Mouse (Mus musculus): ENCODE results near the gene Efcab6. TPM values are rescaled to one million over a fixed set of nuclear protein-coding genes. Genes with fewer than 3 reads are reported as not detected.
A peak's percentile ranks its signal among the peaks of the same experiment; 100 is the strongest.

Efcab6 gene
- total RNA-seq, 2 experiments from 2014 or later, result 16.7 to 17.5 TPM

DNA sequence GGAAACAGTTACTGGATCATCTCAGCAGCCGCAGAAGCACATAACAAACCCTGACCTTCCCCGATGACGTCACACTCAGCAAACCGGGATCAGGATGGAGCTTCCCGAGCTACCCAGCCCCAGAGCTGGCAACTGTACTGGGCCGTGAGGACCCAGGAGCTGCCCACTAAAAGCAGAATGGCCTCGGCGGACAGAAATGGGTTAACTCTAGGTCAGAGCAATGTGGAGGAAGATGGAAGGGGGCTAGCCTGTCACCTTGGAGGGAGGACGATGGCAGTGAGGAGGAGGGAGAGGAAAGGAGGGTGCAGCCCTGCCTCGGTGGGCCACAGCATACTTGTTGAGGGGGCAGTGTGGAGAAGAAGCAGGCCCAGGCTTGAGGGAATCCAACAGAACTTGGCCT lies 149.8 kb downstream of the Efcab6 start:
- intact Hi-C loops (cut with DNase I), result no loop called here
- DNase-seq (ENCODE audit: extremely low spot score in 1 of 2, low spot score in 2 of 2), result no peak
- no peak for TF ChIP-seq CTCF (IDR thresholded peaks at IDR 0.05)
- Histone ChIP-seq H3K27ac (no peak overlapping the region), H3K4me3 (no peak overlapping the region)

DNA sequence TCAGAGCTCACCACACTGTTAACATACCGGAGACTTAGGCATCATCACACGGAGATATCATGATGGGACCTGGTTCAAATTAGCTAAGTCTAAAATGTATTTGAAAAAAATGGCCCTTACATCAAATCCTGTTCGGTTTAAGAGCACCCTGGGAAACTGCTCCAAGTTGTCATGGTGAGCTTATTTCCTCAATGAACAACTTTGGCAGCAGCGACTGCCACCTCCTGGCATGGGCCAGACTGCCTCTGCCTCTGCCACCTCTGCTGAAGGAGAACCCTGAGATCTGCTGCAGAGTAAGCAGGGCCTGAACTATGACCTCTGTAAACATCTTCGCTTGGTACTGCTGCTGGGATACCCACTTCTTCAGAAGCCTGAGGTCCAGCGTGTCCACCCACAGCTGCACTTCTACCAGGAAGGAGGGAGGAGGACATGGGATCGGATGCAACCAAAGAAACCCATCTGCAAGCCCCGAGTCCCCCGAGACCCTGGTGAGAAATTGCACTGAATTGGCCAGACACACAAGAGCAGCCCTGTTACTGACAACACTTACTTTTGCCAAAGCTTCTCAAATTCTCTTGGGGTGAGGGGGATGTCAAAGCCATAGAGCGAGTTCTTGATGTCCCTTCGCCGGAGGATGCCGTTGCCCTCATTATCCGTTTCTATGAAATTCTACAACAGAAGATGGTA lies 152.0 kb downstream of the Efcab6 start:
- peak; percentile 45 for TF ChIP-seq CTCF (IDR thresholded peaks at IDR 0.05)
- no peak for DNase-seq (ENCODE audit: extremely low spot score in 1 of 2, low spot score in 2 of 2)
- intact Hi-C loops (cut with DNase I), result loop anchor here (5.0 kb wide), 2 partner anchors 56 to 151 kb away; no protein-coding TSS in a partner anchor
- Histone ChIP-seq H3K4me3 (no peak overlapping the region), H3K27ac (no peak overlapping the region)

DNA sequence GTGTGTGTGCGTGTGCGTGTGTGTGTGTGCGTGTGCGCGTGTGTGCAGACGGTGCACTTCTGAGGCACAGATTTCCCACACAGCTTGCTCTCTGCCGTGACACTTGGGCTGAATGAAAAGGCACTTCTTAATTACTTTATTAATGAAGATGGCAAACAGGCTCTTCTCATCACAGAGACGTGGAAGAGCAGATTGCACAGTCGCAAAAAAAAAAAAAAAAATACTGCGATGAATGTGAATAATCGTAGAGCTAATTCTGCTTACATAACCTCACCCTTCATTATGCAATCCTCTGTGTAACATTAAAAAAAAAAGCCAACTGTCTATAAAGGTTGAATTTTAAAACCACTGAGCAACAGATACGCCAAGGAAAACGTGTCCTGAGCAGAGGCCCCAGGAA lies 158.7 kb downstream of the Efcab6 start:
- intact Hi-C loops (cut with DNase I), result no loop called here
- H3K4me3 ChIP-seq, result no peak overlapping the region
- peak overlapping the region; percentile 76 for H3K27ac ChIP-seq
- DNase-seq (ENCODE audit: extremely low spot score in 1 of 2, low spot score in 2 of 2), result no peak
- no peak for TF ChIP-seq CTCF (IDR thresholded peaks at IDR 0.05)

DNA sequence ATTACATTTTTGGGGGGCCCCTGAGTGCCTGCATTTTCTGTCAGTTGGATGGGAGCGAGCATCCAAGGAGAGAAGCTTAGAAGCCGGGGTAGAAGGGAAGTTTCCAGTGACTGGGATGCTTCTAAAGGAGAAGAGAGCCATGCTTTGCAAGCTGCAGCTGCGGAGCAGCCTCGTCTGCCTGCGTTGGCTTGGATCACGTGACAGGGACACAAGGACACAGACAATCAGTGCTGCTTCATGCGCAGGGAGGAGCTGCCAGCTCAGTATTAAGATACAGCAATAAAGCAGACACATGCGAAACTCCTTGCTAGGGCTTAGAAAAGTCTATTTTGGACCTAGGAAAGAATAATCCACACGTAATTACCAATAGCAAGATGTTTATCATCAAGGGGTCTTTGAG lies 167.9 kb downstream of the Efcab6 start:
- intact Hi-C loops (cut with DNase I), result no loop called here
- no peak overlapping the region for H3K27ac ChIP-seq
- no peak for TF ChIP-seq CTCF (IDR thresholded peaks at IDR 0.05)
- no peak overlapping the region for H3K4me3 ChIP-seq
- DNase-seq (ENCODE audit: extremely low spot score in 1 of 2, low spot score in 2 of 2), result peak in 1 of 2 experiments; percentile 49

DNA sequence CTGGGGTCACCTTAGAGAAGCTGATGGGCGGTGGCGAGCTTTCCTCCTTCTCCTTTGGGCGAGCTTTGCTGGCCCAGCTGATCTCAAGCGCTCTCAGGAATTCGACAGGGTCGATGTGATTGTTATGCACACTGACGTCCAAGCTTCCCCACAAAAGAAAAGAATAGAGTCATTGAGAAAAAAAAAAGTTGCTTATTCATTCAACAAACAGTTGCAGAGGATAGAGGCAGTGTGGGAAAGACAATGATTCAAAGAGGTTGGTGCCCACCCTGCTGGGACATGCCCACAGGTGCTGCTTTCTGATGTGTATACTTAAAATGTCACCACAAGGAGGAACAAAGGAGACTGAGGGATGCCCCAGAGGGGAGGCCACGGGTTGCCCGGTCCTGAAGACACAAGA lies 169.2 kb downstream of the Efcab6 start:
- H3K4me3 ChIP-seq, result no peak overlapping the region
- no peak overlapping the region for H3K27ac ChIP-seq
- DNase-seq (ENCODE audit: extremely low spot score in 1 of 2, low spot score in 2 of 2), result no peak
- no peak for TF ChIP-seq CTCF (IDR thresholded peaks at IDR 0.05)
- intact Hi-C loops (cut with DNase I), result no loop called here

DNA sequence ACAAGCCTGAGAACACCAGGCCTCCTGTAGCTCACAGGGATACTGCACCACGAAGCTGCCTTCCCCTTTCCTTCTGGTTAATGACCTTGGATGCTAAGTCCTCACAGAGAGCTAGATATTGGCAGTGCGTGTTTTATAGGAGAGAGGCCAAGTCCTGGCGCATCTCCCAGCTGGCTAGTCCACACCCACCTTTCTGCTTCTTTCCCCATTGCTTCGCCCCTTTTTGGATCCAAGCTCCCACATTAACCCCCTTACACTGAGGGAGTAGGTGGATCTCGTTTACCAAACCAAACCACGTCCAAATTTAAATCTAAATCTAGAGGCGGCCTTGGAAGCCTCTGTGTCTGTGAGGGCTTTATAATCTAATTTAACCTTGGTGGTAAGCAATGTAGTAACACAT lies 170.9 kb downstream of the Efcab6 start:
- peak overlapping the region; percentile 24; the same call in 1 of the 2 replicates for H3K27ac ChIP-seq
- DNase-seq (ENCODE audit: extremely low spot score in 1 of 2, low spot score in 2 of 2), result peak in 1 of 2 experiments; percentile 25
- H3K4me3 ChIP-seq, result no peak overlapping the region
- intact Hi-C loops (cut with DNase I), result no loop called here
- TF ChIP-seq CTCF (IDR thresholded peaks at IDR 0.05), result no peak

DNA sequence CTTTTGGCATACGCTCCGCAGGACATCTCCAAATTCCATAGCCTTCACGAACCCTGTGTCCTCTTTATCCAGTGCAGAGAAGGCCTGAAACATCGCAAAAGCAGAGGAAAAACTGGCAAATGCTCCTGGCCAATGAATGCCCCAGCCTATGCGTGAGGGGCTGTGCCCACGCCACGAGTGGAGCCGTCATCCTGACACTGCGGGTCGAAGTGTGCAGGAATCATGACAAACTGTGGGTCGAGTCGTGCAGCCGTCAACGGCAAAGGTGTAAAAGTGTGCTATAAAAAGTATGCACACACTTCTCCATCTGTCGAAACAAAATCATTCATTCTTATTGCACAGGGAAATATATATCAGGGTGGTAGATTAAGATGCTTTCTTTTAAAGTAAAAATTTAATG lies 172.3 kb downstream of the Efcab6 start:
- no peak for DNase-seq (ENCODE audit: extremely low spot score in 1 of 2, low spot score in 2 of 2)
- Histone ChIP-seq H3K27ac (no peak overlapping the region), H3K4me3 (no peak overlapping the region)
- no peak for TF ChIP-seq CTCF (IDR thresholded peaks at IDR 0.05)
- intact Hi-C loops (cut with DNase I), result no loop called here

DNA sequence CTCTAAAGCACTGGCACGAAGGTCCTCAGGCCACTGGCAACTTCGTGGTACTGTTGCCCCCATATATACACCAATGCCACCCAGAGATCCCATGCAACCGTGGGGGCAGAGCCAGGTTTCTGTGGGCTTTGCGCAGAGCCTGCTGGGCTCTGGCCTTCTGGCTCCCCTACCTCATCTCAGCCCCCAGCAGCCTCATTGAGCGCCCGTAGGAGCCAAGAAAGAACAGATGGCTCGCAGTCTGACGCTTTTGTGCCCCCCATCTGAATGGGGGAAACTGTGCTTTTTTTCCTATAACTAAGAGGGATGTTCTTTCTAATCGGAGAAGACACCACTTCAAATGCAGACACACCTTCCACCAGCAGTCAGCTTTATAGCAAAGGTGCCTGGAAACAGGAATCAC lies 180.9 kb downstream of the Efcab6 start:
- no peak overlapping the region for H3K4me3 ChIP-seq
- intact Hi-C loops (cut with DNase I), result no loop called here
- H3K27ac ChIP-seq, result no peak overlapping the region
- no peak for TF ChIP-seq CTCF (IDR thresholded peaks at IDR 0.05)
- no peak for DNase-seq (ENCODE audit: extremely low spot score in 1 of 2, low spot score in 2 of 2)

DNA sequence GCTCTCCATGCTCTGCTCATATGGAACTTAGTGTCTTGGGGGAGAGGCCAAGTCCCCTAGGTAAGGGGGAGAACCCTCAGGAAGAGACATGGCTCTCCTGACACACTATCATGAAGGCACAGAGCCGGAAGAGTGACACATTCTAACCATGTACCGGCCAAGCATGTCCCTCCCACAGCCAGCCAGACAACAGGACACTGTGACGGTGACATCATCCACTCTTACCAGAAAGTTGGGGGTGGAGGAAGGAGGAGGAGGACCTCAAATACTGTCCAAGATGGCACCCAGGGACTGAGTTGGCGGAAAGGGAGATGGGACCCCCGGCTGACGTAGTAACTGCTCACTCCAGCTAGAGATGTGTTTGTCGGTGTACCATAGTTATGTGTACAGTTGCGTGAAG lies 181.4 kb downstream of the Efcab6 start:
- intact Hi-C loops (cut with DNase I), result no loop called here
- no peak for DNase-seq (ENCODE audit: extremely low spot score in 1 of 2, low spot score in 2 of 2)
- no peak overlapping the region for H3K4me3 ChIP-seq
- TF ChIP-seq CTCF (IDR thresholded peaks at IDR 0.05), result no peak
- no peak overlapping the region for H3K27ac ChIP-seq

DNA sequence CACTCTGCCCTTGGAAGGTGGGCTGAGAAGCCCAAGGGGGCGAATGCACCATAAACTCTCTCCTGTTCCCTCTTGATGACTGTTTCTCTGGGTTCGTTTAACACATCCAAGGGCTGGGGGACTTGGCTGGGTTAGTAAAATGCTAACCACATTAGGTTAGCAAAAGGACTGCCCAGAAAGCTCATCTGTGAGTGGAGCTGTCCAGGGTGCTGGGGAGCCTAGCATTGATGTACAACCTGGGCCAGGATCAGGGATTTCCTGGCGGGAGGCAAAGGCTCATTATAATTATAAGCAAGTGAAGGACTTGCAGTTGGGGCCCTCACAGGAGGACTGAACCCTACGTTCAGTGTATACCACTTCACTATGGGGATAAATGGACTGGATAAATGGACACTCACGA lies 185.3 kb downstream of the Efcab6 start:
- intact Hi-C loops (cut with DNase I), result no loop called here

DNA sequence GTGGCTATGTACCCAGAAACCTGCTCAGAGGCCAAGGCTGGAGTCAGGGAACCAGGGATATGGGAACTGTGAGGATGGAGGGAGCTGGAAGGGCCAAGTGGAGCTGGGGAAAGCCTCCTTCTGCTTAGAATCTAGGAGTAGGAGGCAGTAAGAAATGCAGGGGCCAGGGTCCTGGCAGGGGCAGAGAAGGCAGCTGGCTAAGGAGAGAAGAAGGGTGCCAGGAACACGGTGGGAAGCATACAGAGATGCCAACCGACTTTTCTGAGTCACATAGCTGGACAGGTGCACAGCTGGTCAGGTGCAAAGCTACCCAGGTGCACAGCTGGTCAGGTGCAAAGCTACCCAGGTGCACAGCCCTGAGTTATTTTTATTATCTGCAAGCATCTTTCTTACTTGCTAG lies 187.3 kb downstream of the Efcab6 start:
- TF ChIP-seq CTCF (IDR thresholded peaks at IDR 0.05), result no peak
- Histone ChIP-seq H3K4me3 (no peak overlapping the region), H3K27ac (no peak overlapping the region)
- intact Hi-C loops (cut with DNase I), result no loop called here
- DNase-seq (ENCODE audit: extremely low spot score in 1 of 2, low spot score in 2 of 2), result no peak

More for the DNA sequence above, 185.3 kb downstream of the Efcab6 start:
- Histone ChIP-seq H3K4me3 (no peak overlapping the region), H3K27ac (no peak overlapping the region)
- DNase-seq (ENCODE audit: extremely low spot score in 1 of 2, low spot score in 2 of 2), result no peak
- TF ChIP-seq CTCF (IDR thresholded peaks at IDR 0.05), result no peak

DNA sequence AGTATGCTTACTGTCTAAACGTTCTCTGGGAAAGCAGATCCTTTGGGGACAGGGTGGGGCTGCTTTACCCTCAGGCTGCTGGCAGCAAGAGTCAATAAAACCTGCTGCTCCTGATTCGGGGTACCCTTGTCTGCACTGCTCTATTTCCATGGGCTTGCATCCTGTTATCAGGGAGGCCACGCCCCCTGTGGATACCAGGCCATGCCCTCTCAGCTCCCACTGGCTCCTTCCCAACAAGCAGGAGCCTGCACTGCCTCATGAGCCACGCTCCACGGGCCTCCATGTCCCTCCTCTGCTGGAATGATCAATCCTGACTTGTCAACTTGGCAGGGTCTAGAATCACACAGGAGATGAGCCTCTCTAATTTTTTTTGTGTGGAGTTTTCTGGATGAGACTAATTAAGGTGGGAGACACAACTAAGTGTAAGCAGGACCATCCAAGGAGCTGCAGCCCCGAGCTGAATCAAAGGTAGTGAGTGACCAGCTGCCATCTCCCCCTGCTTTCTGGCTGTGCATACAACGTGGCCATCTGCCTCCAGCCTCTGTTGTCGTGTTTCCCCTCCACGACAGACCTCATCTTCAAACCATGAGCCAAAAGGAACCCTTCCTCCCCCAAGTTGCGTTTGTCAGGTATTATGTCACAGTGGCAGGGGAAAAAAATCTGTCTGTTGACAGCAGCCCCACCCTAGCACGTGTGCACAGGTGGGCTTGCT lies 187.9 kb downstream of the Efcab6 start:
- intact Hi-C loops (cut with DNase I), result no loop called here
- DNase-seq (ENCODE audit: extremely low spot score in 1 of 2, low spot score in 2 of 2), result no peak
- Histone ChIP-seq H3K4me3 (no peak overlapping the region), H3K27ac (no peak overlapping the region)
- no peak for TF ChIP-seq CTCF (IDR thresholded peaks at IDR 0.05)

DNA sequence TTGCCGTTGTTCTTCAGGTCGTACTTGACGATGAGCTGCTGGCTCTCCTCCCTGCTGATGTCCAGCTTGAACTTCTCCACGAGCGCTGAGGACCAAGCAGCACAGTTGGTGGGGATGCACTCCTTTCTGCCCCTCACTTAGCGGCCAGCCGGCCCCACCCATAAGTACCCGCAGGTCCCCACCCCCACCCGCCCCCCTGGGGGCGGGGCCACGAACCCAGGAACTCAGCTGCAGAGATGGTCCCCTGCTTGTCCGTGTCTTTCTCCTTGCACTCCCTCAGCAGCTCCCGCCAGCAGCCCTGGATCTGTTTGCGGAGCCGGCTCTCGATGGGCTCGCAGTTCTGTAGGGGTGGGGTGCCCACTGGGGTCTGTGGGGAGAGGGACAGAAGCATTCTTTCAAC lies 194.2 kb downstream of the Efcab6 start:
- H3K4me3 ChIP-seq, result no peak overlapping the region
- no peak overlapping the region for H3K27ac ChIP-seq
- TF ChIP-seq CTCF (IDR thresholded peaks at IDR 0.05), result no peak
- intact Hi-C loops (cut with DNase I), result no loop called here
- DNase-seq (ENCODE audit: extremely low spot score in 1 of 2, low spot score in 2 of 2), result no peak

Measured in left cerebral cortex, adult 2 months (tissue).